Mouse (Mus musculus): ENCODE data around the gene A730071L15Rik.

The A730071L15Rik gene

GRCm38 (mm10) chr11:6183246-6183645, 16.6 kb upstream of the A730071L15Rik start:
- no peak for DNase-seq (ENCODE audit: inconsistent ontology term)

GRCm38 (mm10) chr11:6184202-6184935, 15.5 kb upstream of the A730071L15Rik start:
- no peak for DNase-seq (ENCODE audit: inconsistent ontology term)

- peak; percentile 3 for DNase-seq (ENCODE audit: inconsistent ontology term)
These were observed 12.4 kb upstream of the A730071L15Rik start for GRCm38 (mm10) chr11:6187399-6187798.

GRCm38 (mm10) chr11:6187878-6188277, 12.0 kb upstream of the A730071L15Rik start:
- DNase-seq (ENCODE audit: inconsistent ontology term), result peak; percentile 90

GRCm38 (mm10) chr11:6196780-6197179, 3.0 kb upstream of the A730071L15Rik start:
- no peak for DNase-seq (ENCODE audit: inconsistent ontology term)

GRCm38 (mm10) chr11:6198449-6198848, 1.4 kb upstream of the A730071L15Rik start:
- no peak for DNase-seq (ENCODE audit: inconsistent ontology term)

GRCm38 (mm10) chr11:6200087-6200569, 299 bp downstream of the A730071L15Rik start, which contains the start of gene Nudcd3:
Gene Nudcd3, minus strand, starts transcription at chr11:6200415.
- DNase-seq (ENCODE audit: inconsistent ontology term), result peak; percentile 93

GRCm38 (mm10) chr11:6200570-6200969, 741 bp downstream of the A730071L15Rik start:
- no peak for DNase-seq (ENCODE audit: inconsistent ontology term)

GRCm38 (mm10) chr11:6207090-6207489, 7.3 kb downstream of the A730071L15Rik start:
- no peak for DNase-seq (ENCODE audit: inconsistent ontology term)

- DNase-seq (ENCODE audit: inconsistent ontology term), result no peak
These were observed 8.3 kb downstream of the A730071L15Rik start for GRCm38 (mm10) chr11:6208158-6208557.

- DNase-seq (ENCODE audit: inconsistent ontology term), result no peak
These were observed 17.0 kb downstream of the A730071L15Rik start for GRCm38 (mm10) chr11:6216834-6217233.

- no peak for DNase-seq (ENCODE audit: inconsistent ontology term)
These were observed 18.5 kb downstream of the A730071L15Rik start for GRCm38 (mm10) chr11:6218189-6218896.

GRCm38 (mm10) chr11:6219967-6220366, 20.1 kb downstream of the A730071L15Rik start:
- DNase-seq (ENCODE audit: inconsistent ontology term), result peak; percentile 38

GRCm38 (mm10) chr11:6222187-6222586, 22.4 kb downstream of the A730071L15Rik start:
- DNase-seq (ENCODE audit: inconsistent ontology term), result no peak

GRCm38 (mm10) chr11:6224541-6225229, 24.9 kb downstream of the A730071L15Rik start:
- no peak for DNase-seq (ENCODE audit: inconsistent ontology term)

- no peak for DNase-seq (ENCODE audit: inconsistent ontology term)
These were observed 30.2 kb downstream of the A730071L15Rik start, which contains the start of gene Npc1l1 for GRCm38 (mm10) chr11:6230012-6230411. Gene Npc1l1, minus strand, starts transcription at chr11:6230143.

GRCm38 (mm10) chr11:6233025-6233424, 33.2 kb downstream of the A730071L15Rik start:
- DNase-seq (ENCODE audit: inconsistent ontology term), result no peak

- no peak for DNase-seq (ENCODE audit: inconsistent ontology term)
These were observed 44.9 kb downstream of the A730071L15Rik start for GRCm38 (mm10) chr11:6244707-6245106.

All from Muller cell, postnatal 12 days (primary cell).